In the genomic region with DNA sequence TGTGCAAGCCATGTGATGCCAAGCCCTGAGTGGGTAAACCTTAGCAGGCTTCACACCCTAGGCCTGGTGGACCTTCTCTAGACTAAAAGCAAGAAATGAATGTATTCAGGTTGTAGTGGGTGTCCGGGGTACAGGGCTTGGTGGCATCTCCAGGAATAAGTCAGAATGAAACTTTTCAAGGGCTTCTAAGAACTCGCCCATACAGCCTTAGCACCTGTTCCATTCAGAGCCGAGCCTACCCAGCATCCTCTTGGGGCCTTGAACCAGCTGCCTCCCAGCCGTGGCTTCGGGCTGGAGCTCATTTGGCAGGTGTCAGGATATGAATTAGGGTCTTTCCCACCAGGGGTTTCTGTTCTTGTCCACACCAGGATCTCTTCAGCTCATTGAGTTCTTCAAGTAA, we compare ENCODE assay signal across 14 mouse cellular contexts.
"Had no signal": no experiment of that assay in that cellular context is flagged by ENCODE, and none has a peak within 500 bp of the region (broad histone marks: within the 10 kb centered on the region; RNA-seq: fewer than 3 reads in every experiment).

No protein-coding gene starts in this region.

- DNase-seq: kidney, adult 11 months; kidney, postnatal 10 days; lung, embryonic 14.5 days; lung, postnatal 10 days; lung, postnatal 4 days; midbrain, embryonic 14.5 days; retina, postnatal 1 day; right cerebral cortex, postnatal 4 days; spleen, adult 18-20 months had no signal

- H3K36me3 ChIP-seq: limb, embryonic 15.5 days; midbrain, embryonic 10.5 days; neural tube, embryonic 12.5 days had no signal

- H3K27ac ChIP-seq: left cerebral cortex, adult 2 months; limb, embryonic 15.5 days; liver, embryonic 15.5 days; midbrain, embryonic 10.5 days; neural tube, embryonic 12.5 days had no signal

- H3K9ac ChIP-seq: limb, embryonic 15.5 days; liver, embryonic 15.5 days; lung, embryonic 14.5 days; neural tube, embryonic 12.5 days had no signal

- H3K4me2 ChIP-seq: limb, embryonic 15.5 days; liver, embryonic 15.5 days; lung, embryonic 14.5 days; neural tube, embryonic 12.5 days had no signal

- H3K4me3 ChIP-seq: left cerebral cortex, adult 2 months; limb, embryonic 15.5 days; liver, embryonic 15.5 days; midbrain, embryonic 10.5 days; neural tube, embryonic 12.5 days had no signal

- H3K27me3 ChIP-seq: limb, embryonic 15.5 days; liver, embryonic 15.5 days; neural tube, embryonic 12.5 days had no signal
